Mouse (Mus musculus) heart, embryonic 15.5 days (tissue): ENCODE data around the gene Csad. TPM values are rescaled to one million over a fixed set of nuclear protein-coding genes. Genes with fewer than 3 reads are reported as not detected.

ENCODE experiments used
- ATAC-seq: fragments of 200-750 bp; cut with Nextera tagmentation; replicated peaks from 2 replicates; pipeline ENCODE4 v1.8.0; 2017; ENCODE audit warnings: low read depth, moderate TSS enrichment; ENCODE audit not compliant: insufficient number of reproducible peaks, insufficient read depth, low FRiP score
- H3K27ac ChIP-seq: fragments of 300-500 bp; sonication (generic); 2 replicates; pipeline ENCODE4 v1.5.1; 2015; ENCODE audit warnings: mild to moderate bottlenecking, inconsistent platforms
- H3K27me3 ChIP-seq: fragments of 300-500 bp; sonication (generic); 2 replicates; pipeline ENCODE4 v1.6.1; 2015; ENCODE audit warnings: inconsistent platforms
- H3K36me3 ChIP-seq: fragments of 300-500 bp; sonication (generic); 2 replicates; pipeline ENCODE4 v1.6.1; 2015; ENCODE audit warnings: mild to moderate bottlenecking, inconsistent platforms
- H3K4me1 ChIP-seq: fragments of 300-500 bp; sonication (generic); replicated peaks from 2 replicates; pipeline ENCODE4 v1.6.1; 2015; ENCODE audit warnings: inconsistent platforms
- H3K4me2 ChIP-seq: fragments of 300-500 bp; sonication (generic); 2 replicates; pipeline ENCODE4 v1.6.1; 2015; ENCODE audit warnings: inconsistent platforms, mild to moderate bottlenecking, moderate library complexity
- H3K4me3 ChIP-seq: fragments of 300-500 bp; sonication (generic); 2 replicates; pipeline ENCODE4 v1.5.1; 2015; ENCODE audit warnings: mild to moderate bottlenecking, inconsistent platforms
- H3K9ac ChIP-seq: fragments of 300-500 bp; sonication (generic); 2 replicates; pipeline ENCODE4 v1.6.1; 2015; ENCODE audit warnings: mild to moderate bottlenecking, inconsistent platforms
- H3K9me3 ChIP-seq: fragments of 300-500 bp; sonication (generic); replicated peaks from 2 replicates; pipeline ENCODE4 v1.6.1; 2016; ENCODE audit warnings: inconsistent platforms
- WGBS: fragments of 180-500 bp; shearing (Covaris S2); methylation state at CpG from one replicate; pipeline ENCODE4 v1.1.7; 2015; ENCODE audit warnings: mixed read lengths; 5-methylcytosine and 5-hydroxymethylcytosine counted together
- polyA plus RNA-seq: library from polyadenylated mRNA; unstranded; fragments of >200 nt; fragmentation: Nextera tagmentation; extraction: Ambion mirVana; gene quantifications from 2 replicates; pipeline ENCODE4 v1.2.1, GENCODE M21; 2015

Csad gene
- polyA plus RNA-seq, 1 experiment from 2014 or later = 31.1 TPM

- no peaks in the 10 kb centered on the region for H3K27me3 ChIP-seq
- no peak overlapping the region for H3K9ac ChIP-seq
- no peak overlapping the region for H3K4me3 ChIP-seq
- ATAC-seq = no peak
- no peak overlapping the region for H3K4me2 ChIP-seq
- H3K27ac ChIP-seq = no peak overlapping the region
- H3K9me3 ChIP-seq = no peaks in the 10 kb centered on the region
- WGBS = 59% methylated on average over 6 of the region's 6 CpGs
- H3K4me1 ChIP-seq = peaks cover 6% of the 10 kb centered on the region; the same call in 1 of the 2 replicates
- peaks cover 74% of the 10 kb centered on the region for H3K36me3 ChIP-seq
These were observed 7.4 kb upstream of the Csad start for GRCm38 (mm10) chr15:102211895-102212294.

GRCm38 (mm10) chr15:102210816-102211215 lies 6.3 kb upstream of the Csad start:
- Histone ChIP-seq H3K27ac (no peak overlapping the region), H3K9me3 (no peaks in the 10 kb centered on the region), H3K9ac (no peak overlapping the region), H3K36me3 (peaks cover 74% of the 10 kb centered on the region), H3K4me3 (no peak overlapping the region), H3K27me3 (no peaks in the 10 kb centered on the region), H3K4me2 (no peak overlapping the region), H3K4me1 (peaks cover 13% of the 10 kb centered on the region)
- 91% methylated on average over 4 of the region's 4 CpGs for WGBS
- ATAC-seq = no peak

- peaks cover 69% of the 10 kb centered on the region for H3K36me3 ChIP-seq
- 90% methylated on average over 8 of the region's 8 CpGs for WGBS
These were observed 4.6 kb upstream of the Csad start for GRCm38 (mm10) chr15:102209114-102209513.

GRCm38 (mm10) chr15:102208092-102208561 lies 3.6 kb upstream of the Csad start:
- Histone ChIP-seq H3K4me2 (no peak overlapping the region), H3K4me1 (peaks cover 27% of the 10 kb centered on the region), H3K27me3 (no peaks in the 10 kb centered on the region), H3K4me3 (no peak overlapping the region), H3K36me3 (peaks cover 59% of the 10 kb centered on the region), H3K27ac (no peak overlapping the region), H3K9me3 (no peaks in the 10 kb centered on the region), H3K9ac (no peak overlapping the region)
- ATAC-seq = no peak
- WGBS = 73% methylated on average over 9 of the region's 9 CpGs

More at GRCm38 (mm10) chr15:102209114-102209513, 4.6 kb upstream of the Csad start:
- Histone ChIP-seq H3K4me3 (no peak overlapping the region), H3K4me1 (peaks cover 27% of the 10 kb centered on the region), H3K27me3 (no peaks in the 10 kb centered on the region), H3K4me2 (no peak overlapping the region), H3K27ac (no peak overlapping the region), H3K9me3 (no peaks in the 10 kb centered on the region), H3K9ac (no peak overlapping the region)
- no peak for ATAC-seq

GRCm38 (mm10) chr15:102207351-102207750 lies 2.8 kb upstream of the Csad start:
- H3K9ac ChIP-seq = no peak overlapping the region

GRCm38 (mm10) chr15:102205779-102206178 lies 1.3 kb upstream of the Csad start:
- peak overlapping the region; percentile 68 for H3K4me3 ChIP-seq
- 0 out of 2 replicates have a peak overlapping the region, but pooled peaks have one; percentile 1 for H3K27ac ChIP-seq
- H3K27me3 ChIP-seq = no peaks in the 10 kb centered on the region
- 0 out of 2 replicates have a peak overlapping the region, but pooled peaks have one; percentile 10 for H3K9ac ChIP-seq
- ATAC-seq = no peak
- H3K4me1 ChIP-seq = peaks cover 31% of the 10 kb centered on the region
- peak overlapping the region; percentile 65 for H3K4me2 ChIP-seq
- WGBS = 37% methylated on average over 8 of the region's 8 CpGs
- H3K36me3 ChIP-seq = peaks cover 39% of the 10 kb centered on the region
- H3K9me3 ChIP-seq = no peaks in the 10 kb centered on the region

More at GRCm38 (mm10) chr15:102207351-102207750, 2.8 kb upstream of the Csad start:
- H3K4me1 ChIP-seq = peaks cover 33% of the 10 kb centered on the region
- no peak overlapping the region for H3K4me2 ChIP-seq
- ATAC-seq = no peak
- WGBS = 69% methylated on average over 3 of the region's 3 CpGs
- no peaks in the 10 kb centered on the region for H3K9me3 ChIP-seq
- H3K36me3 ChIP-seq = peaks cover 52% of the 10 kb centered on the region
- H3K27me3 ChIP-seq = no peaks in the 10 kb centered on the region
- H3K27ac ChIP-seq = no peak overlapping the region
- no peak overlapping the region for H3K4me3 ChIP-seq

- H3K36me3 ChIP-seq = peaks cover 22% of the 10 kb centered on the region
- ATAC-seq = peak; percentile 38
These were observed 616 bp downstream of the Csad start for GRCm38 (mm10) chr15:102203835-102204381.

GRCm38 (mm10) chr15:102202971-102203834 lies 1.3 kb downstream of the Csad start, which contains the start of gene Zfp740:
Gene Zfp740, plus strand, starts transcription at chr15:102203249.
- ATAC-seq = peak; percentile 97
- peaks cover 31% of the 10 kb centered on the region for H3K4me1 ChIP-seq
- under 1% methylated on average over 67 of the region's 68 CpGs for WGBS
- peak within 1 kb of the TSS; percentile 98 for H3K27ac ChIP-seq
- H3K4me2 ChIP-seq = peak within 1 kb of the TSS; percentile 65
- H3K36me3 ChIP-seq = peaks cover 15% of the 10 kb centered on the region
- H3K9me3 ChIP-seq = no peaks in the 10 kb centered on the region
- H3K9ac ChIP-seq = peak within 1 kb of the TSS; percentile 86
- peak within 1 kb of the TSS; percentile 68 for H3K4me3 ChIP-seq
- no peaks in the 10 kb centered on the region for H3K27me3 ChIP-seq

More at GRCm38 (mm10) chr15:102203835-102204381, 616 bp downstream of the Csad start:
- Histone ChIP-seq H3K4me1 (peaks cover 31% of the 10 kb centered on the region), H3K27me3 (no peaks in the 10 kb centered on the region), H3K4me2 (peak overlapping the region; percentile 65), H3K9me3 (no peaks in the 10 kb centered on the region), H3K27ac (peak overlapping the region; percentile 98), H3K9ac (peak overlapping the region; percentile 86), H3K4me3 (peak overlapping the region; percentile 68)
- under 1% methylated on average over 32 of the region's 72 CpGs for WGBS

- H3K4me1 ChIP-seq = peaks cover 10% of the 10 kb centered on the region
- H3K9ac ChIP-seq = no peak overlapping the region
- no peak for ATAC-seq
- 84% methylated on average over 4 of the region's 4 CpGs for WGBS
- H3K36me3 ChIP-seq = no peaks in the 10 kb centered on the region
- no peak overlapping the region for H3K4me2 ChIP-seq
- H3K4me3 ChIP-seq = no peak overlapping the region
- H3K27me3 ChIP-seq = no peaks in the 10 kb centered on the region
- no peak overlapping the region for H3K27ac ChIP-seq
- H3K9me3 ChIP-seq = no peaks in the 10 kb centered on the region
These were observed 5.7 kb downstream of the Csad start for GRCm38 (mm10) chr15:102198841-102199240.

- H3K4me1 ChIP-seq = no peaks in the 10 kb centered on the region
- H3K27me3 ChIP-seq = no peaks in the 10 kb centered on the region
- no peaks in the 10 kb centered on the region for H3K36me3 ChIP-seq
- H3K4me3 ChIP-seq = no peak overlapping the region
- no peak overlapping the region for H3K9ac ChIP-seq
- no peaks in the 10 kb centered on the region for H3K9me3 ChIP-seq
- WGBS = 66% methylated on average over 4 of the region's 4 CpGs
- ATAC-seq = no peak
- no peak overlapping the region for H3K27ac ChIP-seq
- H3K4me2 ChIP-seq = no peak overlapping the region
These were observed 9.2 kb downstream of the Csad start for GRCm38 (mm10) chr15:102195373-102195772.

GRCm38 (mm10) chr15:102194439-102194838 lies 10.1 kb downstream of the Csad start:
- Histone ChIP-seq H3K9me3 (no peaks in the 10 kb centered on the region), H3K27ac (no peak overlapping the region), H3K9ac (no peak overlapping the region), H3K4me3 (no peak overlapping the region), H3K27me3 (no peaks in the 10 kb centered on the region), H3K4me1 (no peaks in the 10 kb centered on the region), H3K4me2 (no peak overlapping the region), H3K36me3 (no peaks in the 10 kb centered on the region)
- no peak for ATAC-seq
- 78% methylated on average over 4 of the region's 4 CpGs for WGBS
